Mouse (Mus musculus): ENCODE results near the gene Apbb2.

- TF ChIP-seq MYOD1 (IDR thresholded peaks at IDR 0.05; ENCODE audit: control insufficient read depth, insufficient read length, low read depth) (no peak), MAX (IDR thresholded peaks at IDR 0.05) (no peak), CTCF (IDR thresholded peaks at IDR 0.05; ENCODE audit: control insufficient read depth, insufficient read depth, insufficient read length) (no peak), MYOG (IDR thresholded peaks at IDR 0.05; ENCODE audit: control insufficient read depth, extremely low read depth, insufficient read length) (no peak)
Observed at GRCm38 (mm10) chr5:66603746-66604145, 14.8 kb downstream of the Apbb2 start.
